Mouse (Mus musculus) brain, adult 2 months (tissue): ENCODE data around the gene Sirt7.

Experiments
- DNase-seq: peaks from one replicate; pipeline ENCODE4 v3.0.0; 2011; ENCODE audit warnings: low read depth, low spot score

Gene Sirt7

GRCm38 (mm10) chr11:120641255-120641654 lies 16.2 kb upstream of the Sirt7 start:
- no peak for DNase-seq

- DNase-seq: no peak
Measured at GRCm38 (mm10) chr11:120634810-120635209, 9.8 kb upstream of the Sirt7 start.

GRCm38 (mm10) chr11:120633520-120634343 lies 8.7 kb upstream of the Sirt7 start, which contains the start of gene Mafg:
TSS of gene Mafg (minus strand) at chr11:120633600.
- DNase-seq: peak; percentile 98

GRCm38 (mm10) chr11:120632559-120633519 lies 7.8 kb upstream of the Sirt7 start:
- DNase-seq: peak; percentile 69

GRCm38 (mm10) chr11:120631726-120632448 lies 6.8 kb upstream of the Sirt7 start:
- no peak for DNase-seq

GRCm38 (mm10) chr11:120630881-120631725 lies 6.1 kb upstream of the Sirt7 start:
- DNase-seq: no peak

- DNase-seq: no peak
Measured at GRCm38 (mm10) chr11:120630401-120630871, 5.4 kb upstream of the Sirt7 start.

GRCm38 (mm10) chr11:120629911-120630310 lies 4.9 kb upstream of the Sirt7 start:
- DNase-seq: no peak

- DNase-seq: peak; percentile 62
Measured at GRCm38 (mm10) chr11:120629341-120629730, 4.3 kb upstream of the Sirt7 start.

- DNase-seq: no peak
Measured at GRCm38 (mm10) chr11:120628601-120629340, 3.7 kb upstream of the Sirt7 start.

- no peak for DNase-seq
Measured at GRCm38 (mm10) chr11:120627468-120628300, 2.6 kb upstream of the Sirt7 start.

GRCm38 (mm10) chr11:120626785-120627467 lies 1.9 kb upstream of the Sirt7 start:
- no peak for DNase-seq

GRCm38 (mm10) chr11:120624680-120625111 lies 344 bp downstream of the Sirt7 start:
- DNase-seq: peak; percentile 93

GRCm38 (mm10) chr11:120623961-120624679 lies 920 bp downstream of the Sirt7 start:
- DNase-seq: peak; percentile 78

GRCm38 (mm10) chr11:120622805-120623204 lies 2.2 kb downstream of the Sirt7 start:
- no peak for DNase-seq

GRCm38 (mm10) chr11:120620195-120620594 lies 4.8 kb downstream of the Sirt7 start:
- no peak for DNase-seq
